ENCODE assay signal across 8 mouse cellular contexts in the genomic region with DNA sequence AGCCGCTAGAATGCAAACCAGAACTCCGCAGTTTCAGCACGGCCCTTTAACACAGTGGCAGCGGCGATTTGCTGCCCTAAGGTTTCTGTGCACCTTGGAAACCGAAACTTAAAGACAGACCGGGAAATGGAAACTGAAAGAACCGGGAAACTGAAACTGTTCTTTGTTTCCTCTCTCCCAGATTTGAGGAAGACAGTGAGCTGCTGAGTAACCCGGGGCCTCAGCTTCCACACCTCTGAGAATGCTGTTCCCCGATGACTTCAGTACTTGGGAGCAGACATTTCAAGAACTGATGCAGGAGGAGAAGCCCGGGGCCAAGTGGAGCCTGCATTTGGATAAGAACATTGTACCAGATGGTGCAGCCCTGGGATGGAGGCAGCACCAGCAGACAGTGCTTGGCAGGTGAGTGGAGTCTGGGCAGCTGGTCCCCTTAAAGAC.
DNase-seq lines count a peak whose midpoint lies in the region; ATAC-seq lines count a peak whose summit lies in the region.

No protein-coding gene starts in this region.

- H3K9ac ChIP-seq in forebrain, embryonic 12.5 days = no peak overlapping the region
- H3K9ac ChIP-seq in lung, embryonic 15.5 days = peak overlapping the region; percentile 29; the same call in 1 of the 2 replicates

- no peaks in the 10 kb centered on the region for H3K36me3 ChIP-seq in forebrain, embryonic 12.5 days (replicated peaks)
- no peaks in the 10 kb centered on the region for H3K36me3 ChIP-seq in lung, embryonic 15.5 days

- ATAC-seq in forebrain, embryonic 12.5 days (ENCODE audit: low FRiP score) = no peak
- peak; percentile 85 to 86 for ATAC-seq in hematopoietic stem cell, adult 5-6 weeks (replicated peaks in 1 of 2; ENCODE audit: insufficient read depth in 1 of 2, low FRiP score in 2 of 2, low TSS enrichment in 1 of 2, low read depth in 1 of 2, poor library complexity in 2 of 2, severe bottlenecking in 2 of 2)
- no peak for ATAC-seq in lung, embryonic 15.5 days (ENCODE audit: borderline replicate concordance, extremely low read depth, low FRiP score, low TSS enrichment)

- H3K27me3 ChIP-seq in forebrain, embryonic 12.5 days = 0 out of 2 replicates have a peak, but pooled peaks cover 9% of the 10 kb centered on the region
- no peaks in the 10 kb centered on the region for H3K27me3 ChIP-seq in lung, embryonic 15.5 days

- H3K27ac ChIP-seq in brown adipose tissue, adult 24 weeks (replicated peaks; ENCODE audit: low read depth, low read length) = peak overlapping the region; percentile 89
- H3K27ac ChIP-seq in forebrain, embryonic 12.5 days = no peak overlapping the region
- no peak overlapping the region for H3K27ac ChIP-seq in lung, embryonic 15.5 days

- no peaks in the 10 kb centered on the region for H3K9me3 ChIP-seq in forebrain, embryonic 12.5 days
- H3K9me3 ChIP-seq in lung, embryonic 15.5 days = no peaks in the 10 kb centered on the region

- H3K4me2 ChIP-seq in forebrain, embryonic 12.5 days = peak overlapping the region; percentile 25; the same call in 1 of the 2 replicates
- peak overlapping the region; percentile 43 for H3K4me2 ChIP-seq in lung, embryonic 15.5 days

- peak overlapping the region; percentile 80 for H3K4me3 ChIP-seq in brown adipose tissue, adult 24 weeks (ENCODE audit: insufficient read depth, low read depth, low read length)
- no peak overlapping the region for H3K4me3 ChIP-seq in forebrain, embryonic 12.5 days (replicated peaks)
- H3K4me3 ChIP-seq in lung, embryonic 15.5 days = peak overlapping the region; percentile 36

- DNase-seq in NIH3T3 (ENCODE audit: low read depth) = peak; percentile 60
- DNase-seq in layer of hippocampus, adult 18-20 months (ENCODE audit: low spot score in 2 of 2) = peak; percentile 11 to 40
- DNase-seq in ovary, postnatal 10 days (ENCODE audit: low spot score) = peak; percentile 19
- DNase-seq in yolk sac, embryonic 10.5 days (ENCODE audit: low spot score) = peak; percentile 7

- H3K4me1 ChIP-seq in brown adipose tissue, adult 24 weeks (ENCODE audit: control insufficient read depth, insufficient read depth, insufficient read length, low read length) = peaks cover 11% of the 10 kb centered on the region; the same call in 1 of the 2 replicates
- H3K4me1 ChIP-seq in forebrain, embryonic 12.5 days = peaks cover 6% of the 10 kb centered on the region; the same call in 1 of the 2 replicates
- H3K4me1 ChIP-seq in lung, embryonic 15.5 days = no peaks in the 10 kb centered on the region

- WGBS in forebrain, embryonic 12.5 days = 44% methylated on average over 11 of the region's 11 CpGs
- 29% methylated on average over 11 of the region's 11 CpGs for WGBS in lung, embryonic 15.5 days

Comparison
In these comparisons a context has a peak if more than half of its experiments do, and no peak if none do; other contexts are left out.
1. DNase-seq: peak in every context shown above with its lines; median percentile 60 in NIH3T3; 26 in layer of hippocampus, adult 18-20 months; 19 in ovary, postnatal 10 days; 7 in yolk sac, embryonic 10.5 days.
2. ATAC-seq: peak in hematopoietic stem cell, adult 5-6 weeks (2 of 2); none in forebrain, embryonic 12.5 days (single experiment) and lung, embryonic 15.5 days (single experiment).